25 mouse cellular contexts compared by ENCODE assay signal in the genomic region with DNA sequence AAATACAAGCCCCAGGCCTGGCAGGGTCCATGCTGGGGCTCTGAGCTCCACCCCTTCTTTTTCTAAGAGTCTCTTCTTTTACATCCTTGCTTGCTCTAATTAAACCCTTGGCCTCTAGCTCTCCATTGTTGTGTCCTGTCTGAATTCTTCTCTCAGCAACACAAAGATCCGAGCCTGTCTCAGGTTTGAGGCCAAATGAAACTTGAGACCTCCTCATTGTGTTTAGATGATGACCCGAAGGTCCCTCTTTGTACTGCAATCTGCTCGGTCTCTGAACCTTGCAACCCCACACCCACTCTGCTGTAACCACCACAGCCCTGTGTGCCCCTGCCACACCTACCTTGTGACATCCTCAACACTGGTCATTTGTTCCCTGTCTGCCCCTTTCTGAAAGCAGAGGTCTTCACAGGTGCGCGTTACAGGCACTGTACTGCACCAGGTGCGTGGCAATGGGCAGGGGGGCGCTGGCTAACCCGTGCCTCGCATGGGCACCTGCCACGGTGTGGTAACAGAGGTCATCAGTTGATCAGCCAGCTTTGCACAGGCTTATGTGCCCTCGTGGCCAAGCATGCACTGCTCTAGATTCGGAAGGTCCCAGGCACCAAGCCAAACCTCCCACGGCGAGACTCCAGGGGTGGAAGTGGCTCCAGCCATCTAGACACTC.
DNase-seq lines count a peak whose midpoint lies in the region; ATAC-seq and TF ChIP-seq lines count a peak whose summit lies in the region.
"Had no signal": no experiment of that assay in that cellular context is flagged by ENCODE, and none has a peak within 500 bp of the region (broad histone marks: within the 10 kb centered on the region; RNA-seq: fewer than 3 reads in every experiment).

No protein-coding gene starts in this region.

- peak; percentile 100 for TF ChIP-seq EP300 in ES-Bruce4 (IDR thresholded peaks at IDR 0.05; ENCODE audit: insufficient read depth, low read depth, low read length)

- no peak overlapping the region for H3K4me3 ChIP-seq in heart, embryonic 12.5 days
- H3K4me3 ChIP-seq in ES-Bruce4 (ENCODE audit: low read depth, low read length) = no peak overlapping the region; the same call in 1 of the 2 replicates
- H3K4me3 ChIP-seq in embryonic facial prominence, embryonic 14.5 days (ENCODE audit: low read depth, low read length) = no peak overlapping the region
- H3K4me3 ChIP-seq in intestine, embryonic 15.5 days (replicated peaks) = no peak overlapping the region
- H3K4me3 ChIP-seq: embryonic facial prominence, embryonic 15.5 days; hindbrain, embryonic 15.5 days; layer of hippocampus, adult 2 months; neural tube, embryonic 13.5 days had no signal

- peaks cover 25% of the 10 kb centered on the region for H3K27me3 ChIP-seq in heart, embryonic 12.5 days (replicated peaks)
- no peaks in the 10 kb centered on the region for H3K27me3 ChIP-seq in ES-Bruce4 (ENCODE audit: control insufficient read depth, insufficient read depth, low read length, poor library complexity, severe bottlenecking)
- no peaks in the 10 kb centered on the region for H3K27me3 ChIP-seq in embryonic facial prominence, embryonic 14.5 days (replicated peaks; ENCODE audit: control insufficient read depth, insufficient read depth, low read length)
- no peaks in the 10 kb centered on the region for H3K27me3 ChIP-seq in intestine, embryonic 15.5 days (replicated peaks)
- H3K27me3 ChIP-seq: embryonic facial prominence, embryonic 15.5 days; Patski had no signal

- TF ChIP-seq CTCF in ES-Bruce4 (IDR thresholded peaks at IDR 0.05; ENCODE audit: low read depth, low read length) = no peak

- no peak for DNase-seq in heart, adult 18-20 months
- peak; percentile 27 for DNase-seq in Muller cell, postnatal 12 days (ENCODE audit: inconsistent ontology term)
- peak; percentile 30 for DNase-seq in embryonic facial prominence, embryonic 14.5 days (ENCODE audit: low spot score)
- DNase-seq in layer of hippocampus, postnatal 10 days (ENCODE audit: low spot score in 2 of 2) = no peak
- DNase-seq: adrenal gland, postnatal 36 days; B cell, adult 2 months; cerebellum, adult 11-12 months; cerebellum, postnatal 25 days; gastrocnemius, postnatal 14 days; kidney, adult 18-20 months; kidney, postnatal 10 days; liver; lung, postnatal 10 days; right cerebral cortex, postnatal 14 days; thymus, adult 18-20 months; thymus, postnatal 4 days had no signal

- ATAC-seq in heart, embryonic 12.5 days (ENCODE audit: insufficient number of reproducible peaks, low FRiP score) = 0 out of 2 replicates have a peak, but pooled peaks have one; percentile 23
- peak; percentile 54; the same call in 1 of the 2 replicates for ATAC-seq in embryonic facial prominence, embryonic 14.5 days (ENCODE audit: low read depth)
- no peak for ATAC-seq in intestine, embryonic 15.5 days
- ATAC-seq in granulocyte monocyte progenitor cell, adult 5-6 weeks (replicated peaks; ENCODE audit: poor library complexity, severe bottlenecking) = no peak
- ATAC-seq: Patski had no signal

- no peak for TF ChIP-seq POLR2A in ES-Bruce4 (IDR thresholded peaks at IDR 0.05; ENCODE audit: insufficient read depth, low read length)

- no peaks in the 10 kb centered on the region for H3K4me1 ChIP-seq in heart, embryonic 12.5 days (replicated peaks)
- H3K4me1 ChIP-seq in ES-Bruce4 (ENCODE audit: control insufficient read depth, insufficient read depth, low read length) = peaks cover 39% of the 10 kb centered on the region
- H3K4me1 ChIP-seq in embryonic facial prominence, embryonic 14.5 days (ENCODE audit: control insufficient read depth, insufficient read depth, low read length) = no peaks in the 10 kb centered on the region
- H3K4me1 ChIP-seq in intestine, embryonic 15.5 days (replicated peaks) = no peaks in the 10 kb centered on the region
- H3K4me1 ChIP-seq: embryonic facial prominence, embryonic 15.5 days had no signal

- H3K9me3 ChIP-seq in heart, embryonic 12.5 days (replicated peaks) = no peaks in the 10 kb centered on the region
- no peaks in the 10 kb centered on the region for H3K9me3 ChIP-seq in ES-Bruce4 (replicated peaks; ENCODE audit: control insufficient read depth, insufficient read depth, low read length, poor library complexity, severe bottlenecking)
- no peaks in the 10 kb centered on the region for H3K9me3 ChIP-seq in embryonic facial prominence, embryonic 14.5 days (ENCODE audit: control insufficient read depth, low read length)
- no peaks in the 10 kb centered on the region for H3K9me3 ChIP-seq in intestine, embryonic 15.5 days
- H3K9me3 ChIP-seq: embryonic facial prominence, embryonic 15.5 days; hindbrain, embryonic 15.5 days; neural tube, embryonic 13.5 days had no signal

- H3K9ac ChIP-seq in heart, embryonic 12.5 days = no peak overlapping the region
- no peak overlapping the region for H3K9ac ChIP-seq in ES-Bruce4 (ENCODE audit: low read depth, poor library complexity, severe bottlenecking)
- H3K9ac ChIP-seq in embryonic facial prominence, embryonic 14.5 days (ENCODE audit: low read depth, low read length) = no peak overlapping the region
- H3K9ac ChIP-seq in intestine, embryonic 15.5 days = no peak overlapping the region
- H3K9ac ChIP-seq: embryonic facial prominence, embryonic 15.5 days; hindbrain, embryonic 15.5 days; neural tube, embryonic 13.5 days had no signal

- no peak overlapping the region for H3K4me2 ChIP-seq in heart, embryonic 12.5 days
- H3K4me2 ChIP-seq in embryonic facial prominence, embryonic 14.5 days (ENCODE audit: low read depth, low read length) = no peak overlapping the region
- no peak overlapping the region for H3K4me2 ChIP-seq in intestine, embryonic 15.5 days (replicated peaks)
- H3K4me2 ChIP-seq: embryonic facial prominence, embryonic 15.5 days; hindbrain, embryonic 15.5 days; neural tube, embryonic 13.5 days had no signal

- WGBS in heart, embryonic 12.5 days = 72% methylated on average over 14 of the region's 14 CpGs
- WGBS in embryonic facial prominence, embryonic 14.5 days = 61% methylated on average over 14 of the region's 14 CpGs
- 74% methylated on average over 14 of the region's 14 CpGs for WGBS in intestine, embryonic 15.5 days

- no peaks in the 10 kb centered on the region for H3K36me3 ChIP-seq in heart, embryonic 12.5 days
- H3K36me3 ChIP-seq in ES-Bruce4 (ENCODE audit: control insufficient read depth, insufficient read depth, low read length, poor library complexity, severe bottlenecking) = no peaks in the 10 kb centered on the region
- no peaks in the 10 kb centered on the region for H3K36me3 ChIP-seq in embryonic facial prominence, embryonic 14.5 days (ENCODE audit: control insufficient read depth, insufficient read depth, low read length)
- no peaks in the 10 kb centered on the region for H3K36me3 ChIP-seq in intestine, embryonic 15.5 days
- H3K36me3 ChIP-seq: embryonic facial prominence, embryonic 15.5 days; hindbrain, embryonic 15.5 days; neural tube, embryonic 13.5 days had no signal

- H3K27ac ChIP-seq in heart, embryonic 12.5 days (ENCODE audit: poor library complexity, severe bottlenecking) = no peak overlapping the region
- peak overlapping the region; percentile 94 for H3K27ac ChIP-seq in ES-Bruce4 (ENCODE audit: insufficient read depth, low read length)
- no peak overlapping the region for H3K27ac ChIP-seq in embryonic facial prominence, embryonic 14.5 days (replicated peaks; ENCODE audit: low read depth, low read length)
- no peak overlapping the region for H3K27ac ChIP-seq in intestine, embryonic 15.5 days
- H3K27ac ChIP-seq: embryonic facial prominence, embryonic 15.5 days; hindbrain, embryonic 15.5 days; layer of hippocampus, adult 2 months; neural tube, embryonic 13.5 days had no signal

Comparison
In these comparisons a context has a peak if more than half of its experiments do, and no peak if none do; other contexts are left out.
1. ATAC-seq: peak in heart, embryonic 12.5 days (single experiment) and embryonic facial prominence, embryonic 14.5 days (single experiment); none in intestine, embryonic 15.5 days (single experiment) and granulocyte monocyte progenitor cell, adult 5-6 weeks (single experiment).
2. DNase-seq: peak in Muller cell, postnatal 12 days (single experiment) and embryonic facial prominence, embryonic 14.5 days (single experiment); none in heart, adult 18-20 months (0 of 2) and layer of hippocampus, postnatal 10 days (0 of 2).